Mouse (Mus musculus): ENCODE measurements around the gene Gm43518. TPM values are rescaled to one million over a fixed set of nuclear protein-coding genes. Genes with fewer than 3 reads are reported as not detected.
A peak's percentile ranks its signal among the peaks of the same experiment; 100 is the strongest.

The Gm43518 gene
- total and polyA plus RNA-seq, 3 experiments, result 0.27 TPM; not detected in 2

DNA sequence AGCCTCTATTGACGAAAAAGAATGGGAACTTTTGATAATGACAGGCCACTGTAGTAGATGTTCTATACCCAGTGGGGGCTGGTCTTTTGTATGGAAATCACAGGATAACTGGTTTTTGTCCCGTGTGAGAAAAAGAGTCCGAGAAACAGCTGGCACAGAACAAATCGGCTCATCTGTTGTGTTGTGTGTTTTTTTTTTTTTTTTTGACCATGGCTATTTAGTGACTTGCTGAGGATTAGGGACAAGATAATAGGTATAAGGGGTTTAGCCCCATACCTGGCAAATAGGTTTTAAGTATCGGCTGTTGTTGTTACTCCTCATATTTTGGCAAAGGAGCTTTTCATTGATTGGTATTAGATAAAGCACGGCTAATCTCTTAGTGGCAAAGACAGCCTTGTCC lies 45.2 kb downstream of the Gm43518 start:
- H3K36me3 ChIP-seq (replicated peaks), result peaks cover 14% of the 10 kb centered on the region
- H3K27me3 ChIP-seq (ENCODE audit: insufficient read depth, low read length), result peaks cover 33% of the 10 kb centered on the region
- no peaks in the 10 kb centered on the region for H3K9me3 ChIP-seq (replicated peaks)
- ATAC-seq (ENCODE audit: extremely low read depth, insufficient number of reproducible peaks, low FRiP score, poor library complexity, severe bottlenecking) (no peak), DNase-seq (ENCODE audit: low spot score) (no peak)
- TF ChIP-seq GATA2 (IDR thresholded peaks at IDR 0.05; ENCODE audit: borderline replicate concordance, low read depth, low read length) (no peak), POLR2AphosphoS5 (IDR thresholded peaks at IDR 0.05; ENCODE audit: insufficient replicate concordance, low read depth, low read length) (no peak), TAL1 (conservative IDR thresholded peaks at IDR 0.05; ENCODE audit: low read depth, low read length) (no peak), GATA1 (IDR thresholded peaks at IDR 0.05; ENCODE audit: borderline replicate concordance, low read length) (no peak)
- peaks cover 25% of the 10 kb centered on the region for H3K4me1 ChIP-seq (ENCODE audit: insufficient read depth, low read depth, low read length)
- no peak overlapping the region for H3K4me3 ChIP-seq (ENCODE audit: low read depth, low read length)

GRCm38 (mm10) chr5:123973299-123974178 lies 46.3 kb downstream of the Gm43518 start, which contains the start of gene Hip1r:
Gene Hip1r, plus strand, starts transcription at chr5:123973628.
- H3K4me1 ChIP-seq (ENCODE audit: insufficient read depth, low read depth, low read length), result peaks cover 25% of the 10 kb centered on the region
- no peak for TF ChIP-seq GATA1 (IDR thresholded peaks at IDR 0.05; ENCODE audit: borderline replicate concordance, low read length)
- no peak for TF ChIP-seq TAL1 (conservative IDR thresholded peaks at IDR 0.05; ENCODE audit: low read depth, low read length)
- TF ChIP-seq CTCF (IDR thresholded peaks at IDR 0.05; ENCODE audit: low read depth, low read length), result no peak
- TF ChIP-seq POLR2AphosphoS5 (IDR thresholded peaks at IDR 0.05; ENCODE audit: insufficient replicate concordance, low read depth, low read length), result no peak
- TF ChIP-seq GATA2 (IDR thresholded peaks at IDR 0.05; ENCODE audit: borderline replicate concordance, low read depth, low read length), result no peak
- DNase-seq (ENCODE audit: low spot score), result peak; percentile 79
- peaks cover 33% of the 10 kb centered on the region for H3K27me3 ChIP-seq (ENCODE audit: insufficient read depth, low read length)
- H3K36me3 ChIP-seq (replicated peaks), result peaks cover 23% of the 10 kb centered on the region
- ATAC-seq (ENCODE audit: extremely low read depth, insufficient number of reproducible peaks, low FRiP score, poor library complexity, severe bottlenecking), result no peak; the same call in 1 of the 2 replicates
- peak within 1 kb of the TSS; percentile 82 for H3K4me3 ChIP-seq (ENCODE audit: low read depth, low read length)
- no peaks in the 10 kb centered on the region for H3K9me3 ChIP-seq (replicated peaks)

DNA sequence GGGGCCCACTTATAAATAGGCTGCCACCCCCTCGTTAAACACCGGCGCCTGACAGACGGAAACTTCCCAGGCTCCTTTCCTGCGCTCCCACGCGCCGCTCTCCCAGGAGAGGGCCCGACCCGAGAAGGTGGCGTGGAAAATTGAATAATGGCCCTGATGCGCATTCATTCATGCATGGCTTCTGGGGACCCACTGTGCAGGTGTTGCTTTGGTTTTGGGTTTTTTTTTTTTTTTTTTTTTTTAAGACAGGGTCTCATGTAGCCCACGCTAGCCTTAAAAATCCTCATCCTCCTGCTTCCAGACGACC lies 46.9 kb downstream of the Gm43518 start:
- Histone ChIP-seq H3K4me1 (ENCODE audit: insufficient read depth, low read depth, low read length) (peaks cover 25% of the 10 kb centered on the region), H3K27me3 (ENCODE audit: insufficient read depth, low read length) (peaks cover 30% of the 10 kb centered on the region), H3K4me3 (ENCODE audit: low read depth, low read length) (peak overlapping the region; percentile 82), H3K9me3 (replicated peaks) (no peaks in the 10 kb centered on the region), H3K36me3 (replicated peaks) (peaks cover 27% of the 10 kb centered on the region)
- no peak for DNase-seq (ENCODE audit: low spot score)
- ATAC-seq (ENCODE audit: extremely low read depth, insufficient number of reproducible peaks, low FRiP score, poor library complexity, severe bottlenecking), result no peak
- no peak for TF ChIP-seq GATA2 (IDR thresholded peaks at IDR 0.05; ENCODE audit: borderline replicate concordance, low read depth, low read length)
- no peak for TF ChIP-seq CTCF (IDR thresholded peaks at IDR 0.05; ENCODE audit: low read depth, low read length)
- TF ChIP-seq POLR2AphosphoS5 (IDR thresholded peaks at IDR 0.05; ENCODE audit: insufficient replicate concordance, low read depth, low read length), result no peak
- no peak for TF ChIP-seq GATA1 (IDR thresholded peaks at IDR 0.05; ENCODE audit: borderline replicate concordance, low read length)
- TF ChIP-seq TAL1 (conservative IDR thresholded peaks at IDR 0.05; ENCODE audit: low read depth, low read length), result no peak

DNA sequence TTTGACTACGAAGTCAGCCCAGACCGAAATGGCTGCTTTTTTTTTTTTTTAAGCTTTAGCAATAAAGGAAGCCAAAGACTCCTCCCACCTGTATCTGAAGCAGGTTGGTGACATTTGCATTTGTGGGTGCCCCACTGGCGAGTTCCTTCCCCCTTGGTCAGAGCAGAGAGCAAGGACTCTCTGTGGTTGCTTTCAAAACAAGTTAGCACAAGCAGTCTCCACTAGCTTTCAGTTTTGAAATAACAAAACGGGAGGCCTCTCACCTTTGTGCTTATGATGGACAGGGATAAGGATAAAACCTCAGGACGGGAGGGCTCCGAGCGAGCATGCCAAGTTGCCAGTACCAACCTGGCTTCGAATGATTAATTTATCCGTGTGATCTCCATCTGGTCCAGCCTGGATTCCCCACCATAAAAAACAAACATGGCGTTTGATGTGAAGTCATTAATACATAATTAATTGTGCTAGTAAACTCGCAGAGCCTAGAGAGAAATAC lies 47.4 kb downstream of the Gm43518 start:
- peaks cover 25% of the 10 kb centered on the region for H3K4me1 ChIP-seq (ENCODE audit: insufficient read depth, low read depth, low read length)
- DNase-seq (ENCODE audit: low spot score) (peak; percentile 42), ATAC-seq (ENCODE audit: extremely low read depth, insufficient number of reproducible peaks, low FRiP score, poor library complexity, severe bottlenecking) (no peak)
- H3K27me3 ChIP-seq (ENCODE audit: insufficient read depth, low read length), result peaks cover 28% of the 10 kb centered on the region
- no peak overlapping the region; the same call in 1 of the 2 replicates for H3K4me3 ChIP-seq (ENCODE audit: low read depth, low read length)
- no peaks in the 10 kb centered on the region for H3K9me3 ChIP-seq (replicated peaks)
- H3K36me3 ChIP-seq (replicated peaks), result peaks cover 32% of the 10 kb centered on the region
- TF ChIP-seq GATA1 (IDR thresholded peaks at IDR 0.05; ENCODE audit: borderline replicate concordance, low read length) (no peak), POLR2AphosphoS5 (IDR thresholded peaks at IDR 0.05; ENCODE audit: insufficient replicate concordance, low read depth, low read length) (no peak)

DNA sequence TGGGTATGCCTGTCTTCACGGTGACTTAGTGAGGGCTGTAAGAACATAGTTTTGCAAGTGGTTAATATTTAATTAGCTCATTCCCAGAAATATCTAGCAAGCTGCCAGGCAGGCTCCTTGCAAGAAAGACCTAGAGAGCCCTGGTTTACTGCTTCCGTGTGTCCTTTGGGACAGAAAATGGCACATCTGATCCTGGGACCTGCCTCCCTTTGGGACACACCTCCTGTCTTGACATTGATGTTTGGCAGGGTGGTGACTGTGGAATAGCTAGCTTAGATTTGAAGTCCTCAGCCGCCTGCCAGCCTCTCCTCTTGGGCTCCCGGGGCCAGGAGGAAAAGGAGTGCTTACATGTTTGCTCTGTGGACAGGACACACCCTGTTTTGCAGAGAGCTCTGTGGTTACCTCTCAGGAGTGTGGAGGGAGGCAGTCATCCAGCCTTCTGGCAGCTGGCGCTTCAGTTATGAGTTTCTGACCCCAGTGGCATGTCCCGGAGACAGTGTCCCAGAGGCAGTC lies 48.5 kb downstream of the Gm43518 start:
- H3K4me3 ChIP-seq (ENCODE audit: low read depth, low read length), result no peak overlapping the region
- no peaks in the 10 kb centered on the region for H3K9me3 ChIP-seq (replicated peaks)
- H3K36me3 ChIP-seq (replicated peaks), result peaks cover 38% of the 10 kb centered on the region
- peaks cover 29% of the 10 kb centered on the region for H3K4me1 ChIP-seq (ENCODE audit: insufficient read depth, low read depth, low read length)
- TF ChIP-seq GATA1 (IDR thresholded peaks at IDR 0.05; ENCODE audit: borderline replicate concordance, low read length) (no peak), POLR2AphosphoS5 (IDR thresholded peaks at IDR 0.05; ENCODE audit: insufficient replicate concordance, low read depth, low read length) (no peak), GATA2 (IDR thresholded peaks at IDR 0.05; ENCODE audit: borderline replicate concordance, low read depth, low read length) (no peak), CTCF (IDR thresholded peaks at IDR 0.05; ENCODE audit: low read depth, low read length) (no peak), TAL1 (conservative IDR thresholded peaks at IDR 0.05; ENCODE audit: low read depth, low read length) (no peak)
- no peak for ATAC-seq (ENCODE audit: extremely low read depth, insufficient number of reproducible peaks, low FRiP score, poor library complexity, severe bottlenecking)
- no peak for DNase-seq (ENCODE audit: low spot score)
- peaks cover 19% of the 10 kb centered on the region for H3K27me3 ChIP-seq (ENCODE audit: insufficient read depth, low read length)

GRCm38 (mm10) chr5:123977231-123977630 lies 50.0 kb downstream of the Gm43518 start:
- no peak for DNase-seq (ENCODE audit: low spot score)
- Histone ChIP-seq H3K4me1 (ENCODE audit: insufficient read depth, low read depth, low read length) (peaks cover 32% of the 10 kb centered on the region), H3K27me3 (ENCODE audit: insufficient read depth, low read length) (peaks cover 9% of the 10 kb centered on the region), H3K9me3 (replicated peaks) (no peaks in the 10 kb centered on the region), H3K36me3 (replicated peaks) (peaks cover 43% of the 10 kb centered on the region), H3K4me3 (ENCODE audit: low read depth, low read length) (no peak overlapping the region)
- TF ChIP-seq GATA1 (IDR thresholded peaks at IDR 0.05; ENCODE audit: borderline replicate concordance, low read length) (no peak), POLR2AphosphoS5 (IDR thresholded peaks at IDR 0.05; ENCODE audit: insufficient replicate concordance, low read depth, low read length) (no peak), CTCF (IDR thresholded peaks at IDR 0.05; ENCODE audit: low read depth, low read length) (no peak), GATA2 (IDR thresholded peaks at IDR 0.05; ENCODE audit: borderline replicate concordance, low read depth, low read length) (no peak), TAL1 (conservative IDR thresholded peaks at IDR 0.05; ENCODE audit: low read depth, low read length) (no peak)
- no peak for ATAC-seq (ENCODE audit: extremely low read depth, insufficient number of reproducible peaks, low FRiP score, poor library complexity, severe bottlenecking)

All from G1E (cell line).